Mouse (Mus musculus): ENCODE measurements at regions not wholly inside any gene's neighbourhood (a gene's known extent, or its start where the extent isn't known, plus 50 kb on each side); places are given as distances from the start of the nearest gene placed in this dataset.
A peak's percentile ranks its signal among the peaks of the same experiment; 100 is the strongest.

GRCm38 (mm10) chr15:97572639-97573038, 133.0 kb downstream of the Rpap3 start:
- no peak for DNase-seq

- no peak for DNase-seq
These were observed 133.7 kb downstream of the Rpap3 start for GRCm38 (mm10) chr15:97571885-97572284.

- no peak for DNase-seq
These were observed 145.5 kb downstream of the Rpap3 start for GRCm38 (mm10) chr15:97560096-97560495.

- no peak for DNase-seq
These were observed 146.9 kb downstream of the Rpap3 start for GRCm38 (mm10) chr15:97558725-97559124.

GRCm38 (mm10) chr15:97548354-97548753, 157.3 kb downstream of the Rpap3 start:
- no peak for DNase-seq

- no peak for DNase-seq
These were observed 160.6 kb downstream of the Rpap3 start for GRCm38 (mm10) chr15:97545034-97545433.

- no peak for DNase-seq
These were observed 164.0 kb downstream of the Rpap3 start for GRCm38 (mm10) chr15:97541646-97542045.

GRCm38 (mm10) chr15:97536145-97536544, 169.5 kb downstream of the Rpap3 start:
- no peak for DNase-seq

- DNase-seq: peak; percentile 20 to 21
These were observed 170.7 kb downstream of the Rpap3 start for GRCm38 (mm10) chr15:97534878-97535277.

- DNase-seq: no peak
These were observed 171.9 kb downstream of the Rpap3 start for GRCm38 (mm10) chr15:97533553-97534291.

GRCm38 (mm10) chr15:97532346-97532910, 173.2 kb downstream of the Rpap3 start:
- no peak for DNase-seq

- DNase-seq: no peak
These were observed 177.2 kb downstream of the Rpap3 start for GRCm38 (mm10) chr15:97528291-97529050.

GRCm38 (mm10) chr15:97520395-97520794, 185.2 kb downstream of the Rpap3 start:
- DNase-seq: no peak

GRCm38 (mm10) chr15:97519919-97520345, 185.7 kb downstream of the Rpap3 start:
- no peak for DNase-seq

GRCm38 (mm10) chr15:97517926-97518325, 187.7 kb downstream of the Rpap3 start:
- DNase-seq: peak; percentile 41 to 54

- no peak for DNase-seq
These were observed 188.4 kb downstream of the Rpap3 start for GRCm38 (mm10) chr15:97517188-97517587.

- no peak for DNase-seq
These were observed 189.9 kb downstream of the Rpap3 start for GRCm38 (mm10) chr15:97515773-97516172.

GRCm38 (mm10) chr15:97507656-97508306, 197.8 kb downstream of the Rpap3 start:
- DNase-seq: peak; percentile 65 to 70

- DNase-seq: no peak
These were observed 198.4 kb downstream of the Rpap3 start for GRCm38 (mm10) chr15:97507176-97507575.

- DNase-seq: no peak
These were observed 199.9 kb downstream of the Rpap3 start for GRCm38 (mm10) chr15:97505715-97506114.

- no peak for DNase-seq
These were observed 201.3 kb downstream of the Rpap3 start for GRCm38 (mm10) chr15:97504325-97504724.

- DNase-seq: peak; percentile 35 to 56
These were observed 203.6 kb downstream of the Rpap3 start for GRCm38 (mm10) chr15:97502056-97502455.

GRCm38 (mm10) chr15:97501420-97501819, 204.2 kb downstream of the Rpap3 start:
- peak; percentile 65 to 72 for DNase-seq
